Mouse (Mus musculus) kidney, embryonic 14.5 days (tissue): ENCODE measurements around the gene Sbk3. TPM values are rescaled to one million over a fixed set of nuclear protein-coding genes. Genes with fewer than 3 reads are reported as not detected.
A peak's percentile ranks its signal among the peaks of the same experiment; 100 is the strongest.

Experiments used
- ATAC-seq: fragments of 200-750 bp; cut with Nextera tagmentation; 2 replicates; pipeline ENCODE4 v1.8.0; 2017; ENCODE audit warnings: moderate number of reproducible peaks, mild to moderate bottlenecking, moderate TSS enrichment, moderate library complexity; ENCODE audit not compliant: low FRiP score, low TSS enrichment
- H3K27ac ChIP-seq: fragments of 300-500 bp; sonication (generic); 2 replicates; pipeline ENCODE4 v1.5.1; 2014; ENCODE audit warnings: low read depth, mild to moderate bottlenecking, low read length, moderate library complexity, mixed read lengths
- H3K27me3 ChIP-seq: fragments of 300-500 bp; sonication (generic); 2 replicates; pipeline ENCODE4 v1.6.1; 2014; ENCODE audit warnings: mild to moderate bottlenecking, low read length; ENCODE audit not compliant: control insufficient read depth, insufficient read depth
- H3K36me3 ChIP-seq: fragments of 300-500 bp; sonication (generic); 2 replicates; pipeline ENCODE4 v1.6.1; 2014; ENCODE audit warnings: low read length, mixed read lengths; ENCODE audit not compliant: control insufficient read depth, insufficient read depth
- H3K4me1 ChIP-seq: fragments of 300-500 bp; sonication (generic); 2 replicates; pipeline ENCODE4 v1.6.1; 2014; ENCODE audit warnings: low read length, mixed read lengths; ENCODE audit not compliant: control insufficient read depth, insufficient read depth
- H3K4me2 ChIP-seq: fragments of 300-500 bp; sonication (generic); replicated peaks from 2 replicates; pipeline ENCODE4 v1.6.1; 2014; ENCODE audit warnings: low read depth, mild to moderate bottlenecking, low read length
- H3K4me3 ChIP-seq: fragments of 300-500 bp; sonication (generic); 2 replicates; pipeline ENCODE4 v1.5.1; 2014; ENCODE audit warnings: mild to moderate bottlenecking, low read length
- H3K9ac ChIP-seq: fragments of 300-500 bp; sonication (generic); 2 replicates; pipeline ENCODE4 v1.6.1; 2014; ENCODE audit warnings: low read depth, mild to moderate bottlenecking, low read length, moderate library complexity
- H3K9me3 ChIP-seq: fragments of 300-500 bp; sonication (generic); 2 replicates; pipeline ENCODE4 v1.6.1; 2016; ENCODE audit warnings: low read length; ENCODE audit not compliant: control insufficient read depth
- WGBS: fragments of 180-500 bp; shearing (Covaris S2); extraction: QIAGEN DNeasy Blood & Tissue Kit; methylation state at CpG from one replicate; pipeline ENCODE4 v1.1.7; 2014; 5-methylcytosine and 5-hydroxymethylcytosine counted together
- polyA plus RNA-seq: library from polyadenylated mRNA; unstranded; fragments of >200 nt; fragmentation: Nextera tagmentation; extraction: Ambion mirVana; gene quantifications from 2 replicates; pipeline ENCODE4 v1.2.1, GENCODE M21; 2014

Sbk3 gene
- polyA plus RNA-seq, 1 experiment from 2014 or later, result not detected

- 46% methylated on average over 2 of the region's 2 CpGs for WGBS
- Histone ChIP-seq H3K36me3 (no peaks in the 10 kb centered on the region), H3K4me2 (no peak overlapping the region), H3K9ac (no peak overlapping the region), H3K27ac (no peak overlapping the region), H3K4me3 (no peak overlapping the region), H3K4me1 (no peaks in the 10 kb centered on the region), H3K9me3 (no peaks in the 10 kb centered on the region), H3K27me3 (no peaks in the 10 kb centered on the region)
- ATAC-seq, result no peak
These were observed 23.1 kb downstream of the Sbk3 start for GRCm38 (mm10) chr7:4947855-4948254.

GRCm38 (mm10) chr7:4943223-4943815 lies 27.6 kb downstream of the Sbk3 start:
- Histone ChIP-seq H3K9me3 (no peaks in the 10 kb centered on the region), H3K9ac (no peak overlapping the region), H3K4me2 (peak overlapping the region; percentile 41), H3K27me3 (no peaks in the 10 kb centered on the region), H3K27ac (no peak overlapping the region), H3K4me1 (no peaks in the 10 kb centered on the region), H3K4me3 (peak overlapping the region; percentile 17), H3K36me3 (no peaks in the 10 kb centered on the region)
- WGBS, result 19% methylated on average over 15 of the region's 15 CpGs
- ATAC-seq, result peak; percentile 85

GRCm38 (mm10) chr7:4942673-4943072 lies 28.3 kb downstream of the Sbk3 start:
- Histone ChIP-seq H3K27me3 (no peaks in the 10 kb centered on the region), H3K9ac (no peak overlapping the region), H3K4me1 (no peaks in the 10 kb centered on the region), H3K4me3 (no peak overlapping the region), H3K27ac (no peak overlapping the region), H3K4me2 (no peak overlapping the region), H3K9me3 (no peaks in the 10 kb centered on the region), H3K36me3 (no peaks in the 10 kb centered on the region)
- whole genome bisulfite sequencing, result 55% methylated on average over 5 of the region's 5 CpGs
- no peak for ATAC-seq

GRCm38 (mm10) chr7:4940068-4940479 lies 30.9 kb downstream of the Sbk3 start:
- ATAC-seq, result no peak; the same call in 1 of the 2 replicates
- no peak overlapping the region for H3K9ac ChIP-seq
- H3K4me3 ChIP-seq, result no peak overlapping the region
- 16% methylated on average over 9 of the region's 9 CpGs for WGBS
- no peak overlapping the region for H3K4me2 ChIP-seq
- no peaks in the 10 kb centered on the region for H3K4me1 ChIP-seq
- H3K27ac ChIP-seq, result no peak overlapping the region
- H3K27me3 ChIP-seq, result no peaks in the 10 kb centered on the region
- H3K36me3 ChIP-seq, result no peaks in the 10 kb centered on the region
- no peaks in the 10 kb centered on the region for H3K9me3 ChIP-seq

GRCm38 (mm10) chr7:4938456-4938855 lies 32.5 kb downstream of the Sbk3 start:
- Histone ChIP-seq H3K36me3 (no peaks in the 10 kb centered on the region), H3K27ac (no peak overlapping the region), H3K4me3 (no peak overlapping the region), H3K4me1 (no peaks in the 10 kb centered on the region), H3K27me3 (no peaks in the 10 kb centered on the region), H3K9me3 (no peaks in the 10 kb centered on the region), H3K9ac (no peak overlapping the region), H3K4me2 (no peak overlapping the region)
- WGBS, result 49% methylated on average over 2 of the region's 2 CpGs
- ATAC-seq, result no peak

- H3K36me3 ChIP-seq, result no peaks in the 10 kb centered on the region
- no peaks in the 10 kb centered on the region for H3K9me3 ChIP-seq
- H3K27ac ChIP-seq, result no peak overlapping the region
- H3K4me1 ChIP-seq, result no peaks in the 10 kb centered on the region
- no peak overlapping the region for H3K9ac ChIP-seq
- no peak overlapping the region for H3K4me2 ChIP-seq
- H3K4me3 ChIP-seq, result no peak overlapping the region
- H3K27me3 ChIP-seq, result no peaks in the 10 kb centered on the region
- no peak for ATAC-seq
- WGBS, result 65% methylated on average over 10 of the region's 11 CpGs
These were observed 33.6 kb downstream of the Sbk3 start for GRCm38 (mm10) chr7:4937392-4937791.

GRCm38 (mm10) chr7:4936832-4937231 lies 34.1 kb downstream of the Sbk3 start:
- 79% methylated on average over 10 of the region's 10 CpGs for WGBS
- Histone ChIP-seq H3K9me3 (no peaks in the 10 kb centered on the region), H3K4me1 (no peaks in the 10 kb centered on the region), H3K27me3 (no peaks in the 10 kb centered on the region), H3K4me2 (no peak overlapping the region), H3K27ac (no peak overlapping the region), H3K36me3 (no peaks in the 10 kb centered on the region), H3K4me3 (no peak overlapping the region), H3K9ac (no peak overlapping the region)
- ATAC-seq, result no peak

GRCm38 (mm10) chr7:4934160-4934914 lies 36.6 kb downstream of the Sbk3 start:
- WGBS, result 80% methylated on average over 4 of the region's 4 CpGs
- H3K9me3 ChIP-seq, result no peaks in the 10 kb centered on the region
- no peak for ATAC-seq
- no peak overlapping the region for H3K9ac ChIP-seq
- H3K27me3 ChIP-seq, result no peaks in the 10 kb centered on the region
- H3K36me3 ChIP-seq, result no peaks in the 10 kb centered on the region
- H3K4me1 ChIP-seq, result no peaks in the 10 kb centered on the region
- no peak overlapping the region for H3K27ac ChIP-seq
- no peak overlapping the region for H3K4me3 ChIP-seq
- no peak overlapping the region for H3K4me2 ChIP-seq

- no peaks in the 10 kb centered on the region for H3K9me3 ChIP-seq
- ATAC-seq, result no peak
- no peaks in the 10 kb centered on the region for H3K27me3 ChIP-seq
These were observed 37.9 kb downstream of the Sbk3 start for GRCm38 (mm10) chr7:4933103-4933502.

More at GRCm38 (mm10) chr7:4933103-4933502, 37.9 kb downstream of the Sbk3 start:
- Histone ChIP-seq H3K36me3 (no peaks in the 10 kb centered on the region), H3K4me1 (0 out of 2 replicates have a peak, but pooled peaks cover 3% of the 10 kb centered on the region), H3K9ac (no peak overlapping the region), H3K4me2 (no peak overlapping the region), H3K4me3 (no peak overlapping the region), H3K27ac (no peak overlapping the region)
- WGBS, result 84% methylated on average over 12 of the region's 12 CpGs
